Mouse (Mus musculus) gastrocnemius, adult 2 months (tissue): ENCODE measurements at regions not wholly inside any gene's neighbourhood (a gene's known extent, or its start where the extent isn't known, plus 50 kb on each side); places are given as distances from the start of the nearest gene placed in this dataset.

ENCODE experiments used
- DNase-seq: peaks from one replicate; pipeline ENCODE4 v3.0.0; 2022
- H3K27ac ChIP-seq: fragments of 200-600 bp; 2 replicates; pipeline ENCODE4 v1.8.1; 2022; ENCODE audit warnings: mild to moderate bottlenecking
- H3K4me3 ChIP-seq: fragments of 200-600 bp; 2 replicates; pipeline ENCODE4 v1.8.1; 2022; ENCODE audit warnings: mild to moderate bottlenecking, moderate library complexity
- CTCF ChIP-seq: fragments of 200-600 bp; IDR thresholded peaks from 2 replicates; pipeline ENCODE4 v1.8.1; 2022; ENCODE audit warnings: antibody characterized with exemption, mild to moderate bottlenecking, moderate library complexity
- intact Hi-C: fragments of 180-260 bp; cut with DNase I; formaldehyde crosslinking; loops from one replicate; pipeline ENCODE4 v1.15.1; 2025

GRCm38 (mm10) chr3:143985349-143986199 lies 219.4 kb downstream of the Lmo4 start:
- DNase-seq: no peak
- intact Hi-C loops: no loop called here
- no peak for TF ChIP-seq CTCF
- Histone ChIP-seq H3K4me3 (no peak overlapping the region), H3K27ac (no peak overlapping the region)

- Histone ChIP-seq H3K27ac (no peak overlapping the region), H3K4me3 (no peak overlapping the region)
- no peak for DNase-seq
- no peak for TF ChIP-seq CTCF
- intact Hi-C loops: no loop called here
Observed at GRCm38 (mm10) chr3:143978703-143979102, 226.3 kb downstream of the Lmo4 start.

- H3K4me3 ChIP-seq: no peak overlapping the region
- H3K27ac ChIP-seq: no peak overlapping the region
- intact Hi-C loops: no loop called here
- TF ChIP-seq CTCF: no peak
- no peak for DNase-seq
Observed at GRCm38 (mm10) chr3:143977886-143978447, 227.1 kb downstream of the Lmo4 start.

- Histone ChIP-seq H3K27ac (no peak overlapping the region), H3K4me3 (no peak overlapping the region)
- no peak for TF ChIP-seq CTCF
- intact Hi-C loops: no loop called here
- DNase-seq: no peak
Observed at GRCm38 (mm10) chr3:143973582-143973981, 231.4 kb downstream of the Lmo4 start.

- no peak for TF ChIP-seq CTCF
- intact Hi-C loops: no loop called here
- Histone ChIP-seq H3K4me3 (no peak overlapping the region), H3K27ac (no peak overlapping the region)
- DNase-seq: no peak
Observed at GRCm38 (mm10) chr3:143972351-143972750, 232.7 kb downstream of the Lmo4 start.

GRCm38 (mm10) chr3:143970771-143971170 lies 234.2 kb downstream of the Lmo4 start:
- no peak for DNase-seq
- H3K27ac ChIP-seq: no peak overlapping the region
- H3K4me3 ChIP-seq: no peak overlapping the region
- TF ChIP-seq CTCF: no peak
- intact Hi-C loops: no loop called here

GRCm38 (mm10) chr3:143955508-143955907 lies 249.5 kb downstream of the Lmo4 start:
- no peak overlapping the region for H3K4me3 ChIP-seq
- no peak for TF ChIP-seq CTCF
- no peak for DNase-seq
- H3K27ac ChIP-seq: no peak overlapping the region
- intact Hi-C loops: no loop called here

- H3K4me3 ChIP-seq: no peak overlapping the region
- DNase-seq: no peak
- no peak overlapping the region for H3K27ac ChIP-seq
- no peak for TF ChIP-seq CTCF
- intact Hi-C loops: no loop called here
Observed at GRCm38 (mm10) chr3:143954822-143955221, 250.2 kb downstream of the Lmo4 start.

- intact Hi-C loops: no loop called here
- no peak for TF ChIP-seq CTCF
- Histone ChIP-seq H3K4me3 (no peak overlapping the region), H3K27ac (no peak overlapping the region)
- no peak for DNase-seq
Observed at GRCm38 (mm10) chr3:143952289-143952688, 252.7 kb downstream of the Lmo4 start.

- no peak overlapping the region for H3K27ac ChIP-seq
- TF ChIP-seq CTCF: no peak
- intact Hi-C loops: no loop called here
Observed at GRCm38 (mm10) chr3:143949656-143950055, 255.4 kb downstream of the Lmo4 start.

GRCm38 (mm10) chr3:143949026-143949637 lies 255.9 kb downstream of the Lmo4 start:
- no peak for TF ChIP-seq CTCF
- Histone ChIP-seq H3K27ac (no peak overlapping the region), H3K4me3 (no peak overlapping the region)
- no peak for DNase-seq
- intact Hi-C loops: no loop called here

More at GRCm38 (mm10) chr3:143949656-143950055, 255.4 kb downstream of the Lmo4 start:
- H3K4me3 ChIP-seq: no peak overlapping the region
- no peak for DNase-seq

- Histone ChIP-seq H3K27ac (no peak overlapping the region), H3K4me3 (no peak overlapping the region)
- TF ChIP-seq CTCF: no peak
- no peak for DNase-seq
- intact Hi-C loops: no loop called here
Observed at GRCm38 (mm10) chr3:143947938-143948267, 257.1 kb downstream of the Lmo4 start.

- H3K27ac ChIP-seq: no peak overlapping the region
- TF ChIP-seq CTCF: no peak
- no peak for DNase-seq
- H3K4me3 ChIP-seq: peak overlapping the region; percentile 42
- intact Hi-C loops: no loop called here
Observed at GRCm38 (mm10) chr3:143947079-143947937, 257.7 kb downstream of the Lmo4 start.
